ENCODE assay signal across 8 mouse cellular contexts in genomic region chr1:190173596-190173995, GRCm38 (mm10). TPM values are rescaled to one million over a fixed set of nuclear protein-coding genes. Genes with fewer than 3 reads are reported as not detected.
DNase-seq lines count a peak whose midpoint lies in the region; ATAC-seq and TF ChIP-seq lines count a peak whose summit lies in the region.

No protein-coding gene starts in this region.

- no peak for DNase-seq in kidney, postnatal 10 days
- peak; percentile 60 for DNase-seq in embryo, embryonic 11 days
- DNase-seq in heart, postnatal 0 days (ENCODE audit: low spot score) = no peak
- DNase-seq in layer of hippocampus, adult 11-12 months (ENCODE audit: low spot score) = no peak

- no peak for ATAC-seq in kidney, embryonic 14.5 days (ENCODE audit: low FRiP score, low TSS enrichment)
- no peak for ATAC-seq in heart, postnatal 0 days (ENCODE audit: insufficient read depth, low read depth)
- no peak for ATAC-seq in midbrain, embryonic 13.5 days
- no peak for ATAC-seq in erythroblast, adult 5-6 weeks (replicated peaks; ENCODE audit: low FRiP score, poor library complexity, severe bottlenecking)
- no peak for ATAC-seq in inflammation-experienced regulatory T-cells, adult 6 months

- TF ChIP-seq CTCF in heart, postnatal 0 days (IDR thresholded peaks at IDR 0.05; ENCODE audit: low read depth) = no peak

- peak overlapping the region; percentile 13; the same call in 1 of the 2 replicates for H3K4me3 ChIP-seq in kidney, embryonic 14.5 days (ENCODE audit: low read length)
- peak overlapping the region; percentile 88 for H3K4me3 ChIP-seq in heart, postnatal 0 days (ENCODE audit: low read depth, low read length)
- H3K4me3 ChIP-seq in midbrain, embryonic 13.5 days (replicated peaks) = peak overlapping the region; percentile 71

- H3K4me2 ChIP-seq in kidney, embryonic 14.5 days (replicated peaks; ENCODE audit: low read depth, low read length) = no peak overlapping the region; the same call in 1 of the 2 replicates
- H3K4me2 ChIP-seq in heart, postnatal 0 days (ENCODE audit: low read depth, low read length) = peak overlapping the region; percentile 93
- H3K4me2 ChIP-seq in midbrain, embryonic 13.5 days (replicated peaks) = peak overlapping the region; percentile 90; the same call in 1 of the 2 replicates

- H3K27me3 ChIP-seq in kidney, embryonic 14.5 days (ENCODE audit: control insufficient read depth, insufficient read depth, low read length) = peaks cover 67% of the 10 kb centered on the region
- H3K27me3 ChIP-seq in heart, postnatal 0 days (ENCODE audit: control insufficient read depth, insufficient read depth, low read length) = peaks cover 11% of the 10 kb centered on the region; the same call in 1 of the 2 replicates
- H3K27me3 ChIP-seq in midbrain, embryonic 13.5 days = peaks cover 62% of the 10 kb centered on the region

- no peak for TF ChIP-seq EP300 in heart, postnatal 0 days (IDR thresholded peaks at IDR 0.05; ENCODE audit: low read depth)

- no peaks in the 10 kb centered on the region for H3K9me3 ChIP-seq in kidney, embryonic 14.5 days (ENCODE audit: control insufficient read depth, low read length)
- H3K9me3 ChIP-seq in heart, postnatal 0 days (replicated peaks; ENCODE audit: control insufficient read depth, low read length) = no peaks in the 10 kb centered on the region
- no peaks in the 10 kb centered on the region for H3K9me3 ChIP-seq in midbrain, embryonic 13.5 days

- no peak overlapping the region for H3K27ac ChIP-seq in kidney, embryonic 14.5 days (ENCODE audit: low read depth, low read length)
- H3K27ac ChIP-seq in heart, postnatal 0 days (ENCODE audit: low read depth) = no peak overlapping the region
- H3K27ac ChIP-seq in midbrain, embryonic 13.5 days = no peak overlapping the region

- 1% methylated on average over 16 of the region's 16 CpGs for WGBS in kidney, embryonic 14.5 days
- 11% methylated on average over 13 of the region's 16 CpGs for WGBS in heart, postnatal 0 days
- WGBS in midbrain, embryonic 13.5 days = under 1% methylated on average over 14 of the region's 16 CpGs

- no peak overlapping the region; the same call in 1 of the 2 replicates for H3K9ac ChIP-seq in kidney, embryonic 14.5 days (ENCODE audit: low read depth, low read length)
- no peak overlapping the region for H3K9ac ChIP-seq in heart, postnatal 0 days (replicated peaks; ENCODE audit: low read depth, low read length)
- H3K9ac ChIP-seq in midbrain, embryonic 13.5 days (replicated peaks) = no peak overlapping the region

- H3K4me1 ChIP-seq in kidney, embryonic 14.5 days (ENCODE audit: control insufficient read depth, insufficient read depth, low read length) = peaks cover 21% of the 10 kb centered on the region; the same call in 1 of the 2 replicates
- no peaks in the 10 kb centered on the region for H3K4me1 ChIP-seq in heart, postnatal 0 days (ENCODE audit: control insufficient read depth, insufficient read depth)
- peaks cover 54% of the 10 kb centered on the region for H3K4me1 ChIP-seq in midbrain, embryonic 13.5 days (replicated peaks)

- H3K36me3 ChIP-seq in kidney, embryonic 14.5 days (ENCODE audit: control insufficient read depth, insufficient read depth, low read length) = no peaks in the 10 kb centered on the region
- H3K36me3 ChIP-seq in heart, postnatal 0 days (replicated peaks; ENCODE audit: control insufficient read depth, insufficient read depth, low read length) = no peaks in the 10 kb centered on the region
- no peaks in the 10 kb centered on the region for H3K36me3 ChIP-seq in midbrain, embryonic 13.5 days

RNA-seq across cellular contexts. Expression of gene Prox1, which starts 3.1 kb away (rescaled TPM):
- 0.84 and 1.2 TPM in 2 replicates for polyA plus RNA-seq in kidney, embryonic 14.5 days (2014; fragmentation: Nextera tagmentation; extraction: Ambion mirVana)
- 23.1 and 31.5 TPM in 2 replicates for total RNA-seq in heart, postnatal 0 days (2014; rRNA removed; ENCODE audit: low replicate concordance)
- 17.3 and 17.8 TPM in 2 replicates for polyA plus RNA-seq in heart, postnatal 0 days (2015; fragmentation: Nextera tagmentation; extraction: Ambion mirVana)
- 9.7 and 12.1 TPM in 2 replicates for polyA plus RNA-seq in midbrain, embryonic 13.5 days (2015; fragmentation: Nextera tagmentation; extraction: Ambion mirVana)
- not detected in 2 replicates for total RNA-seq in erythroblast, adult 5-6 weeks (2015; ENCODE audit: low replicate concordance)
- not detected in 2 replicates for total RNA-seq in erythroblast, adult 5-6 weeks (2017; ENCODE audit: low replicate concordance)
- polyA plus RNA-seq in inflammation-experienced regulatory T-cells, adult 6 months (2017; shearing (Covaris generic)) = under 1 TPM in 1 of 3 experiments, not detected in 2; 0.18 TPM

Comparison
In these comparisons a context has a peak if more than half of its experiments do, and no peak if none do; other contexts are left out.
1. H3K4me3 ChIP-seq: peak in every context shown above with its lines; median percentile 88 in heart, postnatal 0 days; 71 in midbrain, embryonic 13.5 days; 13 in kidney, embryonic 14.5 days.